Mouse (Mus musculus) erythroblast, embryonic 14.5 days (primary cell): ENCODE data around the gene Krt10.

Experiments used
- GATA1 ChIP-seq: IDR thresholded peaks from 2 replicates; pipeline ENCODE4 v1.6.1; 2012; ENCODE audit warnings: low read length, inconsistent platforms, mixed read lengths
- TAL1 ChIP-seq: IDR thresholded peaks from 3 replicates; pipeline ENCODE4 v1.6.1; 2012; ENCODE audit warnings: low read length, inconsistent platforms, mixed read lengths

DNA sequence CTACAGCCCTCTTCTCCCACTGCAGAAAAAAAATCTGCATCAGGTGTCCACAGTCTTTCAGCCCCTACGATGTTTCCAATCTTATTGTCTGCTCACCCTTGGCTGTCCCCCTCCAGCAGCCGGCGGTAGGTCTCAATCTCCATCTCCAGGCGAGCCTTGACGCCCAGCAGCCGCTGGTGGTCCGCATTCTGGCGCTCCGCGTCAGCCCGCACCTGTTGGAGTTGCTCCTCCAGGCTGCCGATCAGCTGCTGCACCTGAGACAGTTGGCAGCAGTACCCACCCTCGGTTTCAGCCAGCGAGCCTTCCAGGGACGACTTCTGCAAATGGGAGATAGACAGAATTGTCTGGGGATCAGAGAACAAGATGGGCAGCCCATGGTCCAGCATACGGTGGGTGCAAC is 28.7 kb upstream of the Krt10 start:
- TF ChIP-seq GATA1 (no peak), TAL1 (no peak)
